Mouse (Mus musculus) midbrain, embryonic 14.5 days (tissue): ENCODE results near the gene Hacl1. TPM values are rescaled to one million over a fixed set of nuclear protein-coding genes. Genes with fewer than 3 reads are reported as not detected.

Source experiments
- ATAC-seq: fragments of 200-750 bp; cut with Nextera tagmentation; 2 replicates; pipeline ENCODE4 v1.8.0; 2017; ENCODE audit warnings: moderate number of reproducible peaks, moderate library complexity; ENCODE audit not compliant: low FRiP score, low TSS enrichment
- DNase-seq: peaks from one replicate; pipeline ENCODE4 v3.0.0-alpha.2; 2015
- H3K27ac ChIP-seq: fragments of 300-500 bp; sonication (generic); replicated peaks from 2 replicates; pipeline ENCODE4 v1.5.1; 2014; ENCODE audit warnings: mild to moderate bottlenecking, low read depth, low read length, moderate library complexity
- H3K27me3 ChIP-seq: fragments of 300-500 bp; sonication (generic); 2 replicates; pipeline ENCODE4 v1.6.1; 2014; ENCODE audit warnings: low read length, control low read depth, mixed read lengths; ENCODE audit not compliant: control insufficient read depth, insufficient read depth
- H3K36me3 ChIP-seq: fragments of 300-500 bp; sonication (generic); 2 replicates; pipeline ENCODE4 v1.6.1; 2014; ENCODE audit warnings: low read length, control low read depth; ENCODE audit not compliant: control insufficient read depth, insufficient read depth
- H3K4me1 ChIP-seq: fragments of 300-500 bp; sonication (generic); 2 replicates; pipeline ENCODE4 v1.6.1; 2014; ENCODE audit warnings: mild to moderate bottlenecking, antibody characterized with exemption, low read length, control low read depth; ENCODE audit not compliant: control insufficient read depth, insufficient read depth
- H3K4me2 ChIP-seq: fragments of 300-500 bp; sonication (generic); 2 replicates; pipeline ENCODE4 v1.6.1; 2014; ENCODE audit warnings: mild to moderate bottlenecking, low read length, moderate library complexity
- H3K4me3 ChIP-seq: fragments of 300-500 bp; sonication (generic); replicated peaks from 2 replicates; pipeline ENCODE4 v1.5.1; 2014; ENCODE audit warnings: low read depth, low read length
- H3K9ac ChIP-seq: fragments of 300-500 bp; sonication (generic); replicated peaks from 2 replicates; pipeline ENCODE4 v1.6.1; 2014; ENCODE audit warnings: mild to moderate bottlenecking, low read length, moderate library complexity
- H3K9me3 ChIP-seq: fragments of 300-500 bp; sonication (generic); 2 replicates; pipeline ENCODE4 v1.6.1; 2016; ENCODE audit warnings: low read length, control low read depth, mixed read lengths; ENCODE audit not compliant: control insufficient read depth
- WGBS: fragments of 180-500 bp; shearing (Covaris S2); extraction: QIAGEN DNeasy Blood & Tissue Kit; methylation state at CpG from one replicate; pipeline ENCODE4 v1.1.7; 2014; 5-methylcytosine and 5-hydroxymethylcytosine counted together
- polyA plus RNA-seq: library from polyadenylated mRNA; unstranded; fragments of >200 nt; fragmentation: Nextera tagmentation; extraction: Ambion mirVana; gene quantifications from 2 replicates; pipeline ENCODE4 v1.2.1, GENCODE M21; 2014

Hacl1 gene
- polyA plus RNA-seq, 1 experiment from 2014 or later = 8.0 TPM

GRCm38 (mm10) chr14:31601908-31602615, 39.0 kb downstream of the Hacl1 start:
- no peak overlapping the region for H3K9ac ChIP-seq
- no peaks in the 10 kb centered on the region for H3K9me3 ChIP-seq
- no peak overlapping the region for H3K4me3 ChIP-seq
- ATAC-seq (no peak), DNase-seq (no peak)
- H3K27me3 ChIP-seq = no peaks in the 10 kb centered on the region
- H3K36me3 ChIP-seq = no peaks in the 10 kb centered on the region
- no peaks in the 10 kb centered on the region for H3K4me1 ChIP-seq
- H3K27ac ChIP-seq = no peak overlapping the region
- WGBS = 88% methylated on average over 14 of the region's 14 CpGs
- no peak overlapping the region for H3K4me2 ChIP-seq

GRCm38 (mm10) chr14:31597446-31597845, 43.6 kb downstream of the Hacl1 start:
- ATAC-seq (no peak), DNase-seq (no peak)
- H3K36me3 ChIP-seq = no peaks in the 10 kb centered on the region
- no peak overlapping the region for H3K4me3 ChIP-seq
- H3K4me2 ChIP-seq = no peak overlapping the region
- no peak overlapping the region for H3K27ac ChIP-seq
- WGBS = 95% methylated on average over 4 of the region's 4 CpGs
- H3K9ac ChIP-seq = no peak overlapping the region
- no peaks in the 10 kb centered on the region for H3K4me1 ChIP-seq
- no peaks in the 10 kb centered on the region for H3K27me3 ChIP-seq
- no peaks in the 10 kb centered on the region for H3K9me3 ChIP-seq

- 84% methylated on average over 7 of the region's 7 CpGs for WGBS
- no peaks in the 10 kb centered on the region for H3K4me1 ChIP-seq
- ATAC-seq = no peak
These were observed 44.7 kb downstream of the Hacl1 start for GRCm38 (mm10) chr14:31596408-31596807.

GRCm38 (mm10) chr14:31594693-31595092, 46.4 kb downstream of the Hacl1 start:
- ATAC-seq = no peak
- H3K27me3 ChIP-seq = no peaks in the 10 kb centered on the region
- no peaks in the 10 kb centered on the region for H3K9me3 ChIP-seq
- DNase-seq = no peak
- WGBS = 78% methylated on average over 3 of the region's 3 CpGs
- H3K36me3 ChIP-seq = no peaks in the 10 kb centered on the region
- H3K4me3 ChIP-seq = no peak overlapping the region
- no peak overlapping the region for H3K27ac ChIP-seq
- no peak overlapping the region for H3K4me2 ChIP-seq
- H3K4me1 ChIP-seq = no peaks in the 10 kb centered on the region
- no peak overlapping the region for H3K9ac ChIP-seq

More at GRCm38 (mm10) chr14:31596408-31596807, 44.7 kb downstream of the Hacl1 start:
- Histone ChIP-seq H3K9ac (no peak overlapping the region), H3K27me3 (no peaks in the 10 kb centered on the region), H3K36me3 (no peaks in the 10 kb centered on the region), H3K9me3 (no peaks in the 10 kb centered on the region), H3K4me2 (no peak overlapping the region), H3K27ac (no peak overlapping the region), H3K4me3 (no peak overlapping the region)
- no peak for DNase-seq

GRCm38 (mm10) chr14:31593036-31593435, 48.0 kb downstream of the Hacl1 start:
- ATAC-seq (no peak), DNase-seq (no peak)
- no peak overlapping the region for H3K4me2 ChIP-seq
- WGBS = 79% methylated on average over 2 of the region's 2 CpGs
- H3K27ac ChIP-seq = no peak overlapping the region
- H3K36me3 ChIP-seq = no peaks in the 10 kb centered on the region
- H3K27me3 ChIP-seq = no peaks in the 10 kb centered on the region
- H3K4me1 ChIP-seq = no peaks in the 10 kb centered on the region
- H3K4me3 ChIP-seq = no peak overlapping the region
- H3K9ac ChIP-seq = no peak overlapping the region
- no peaks in the 10 kb centered on the region for H3K9me3 ChIP-seq

GRCm38 (mm10) chr14:31591243-31591642, 49.8 kb downstream of the Hacl1 start, which contains the start of gene Colq:
Gene Colq (minus strand): TSS chr14:31591343.
- ATAC-seq (no peak), DNase-seq (no peak)
- H3K36me3 ChIP-seq = no peaks in the 10 kb centered on the region
- H3K27ac ChIP-seq = no peak within 1 kb of the TSS
- H3K9me3 ChIP-seq = no peaks in the 10 kb centered on the region
- H3K4me3 ChIP-seq = no peak within 1 kb of the TSS
- H3K27me3 ChIP-seq = no peaks in the 10 kb centered on the region
- WGBS = 89% methylated on average over 3 of the region's 3 CpGs
- no peak within 1 kb of the TSS for H3K9ac ChIP-seq
- no peak within 1 kb of the TSS for H3K4me2 ChIP-seq
- no peaks in the 10 kb centered on the region for H3K4me1 ChIP-seq

- ATAC-seq = no peak
- Histone ChIP-seq H3K27ac (no peak overlapping the region), H3K4me3 (no peak overlapping the region), H3K9me3 (no peaks in the 10 kb centered on the region), H3K9ac (no peak overlapping the region), H3K36me3 (no peaks in the 10 kb centered on the region), H3K27me3 (no peaks in the 10 kb centered on the region), H3K4me1 (no peaks in the 10 kb centered on the region), H3K4me2 (no peak overlapping the region)
- DNase-seq = no peak
- WGBS = 77% methylated on average over 8 of the region's 8 CpGs
These were observed 54.6 kb downstream of the Hacl1 start for GRCm38 (mm10) chr14:31586451-31586850.

- no peak overlapping the region for H3K4me2 ChIP-seq
- 88% methylated on average over 9 of the region's 9 CpGs for WGBS
- no peak overlapping the region for H3K9ac ChIP-seq
- ATAC-seq = no peak
- H3K27me3 ChIP-seq = no peaks in the 10 kb centered on the region
- no peak for DNase-seq
- H3K36me3 ChIP-seq = no peaks in the 10 kb centered on the region
- no peak overlapping the region for H3K27ac ChIP-seq
- no peak overlapping the region for H3K4me3 ChIP-seq
- H3K4me1 ChIP-seq = no peaks in the 10 kb centered on the region
- no peaks in the 10 kb centered on the region for H3K9me3 ChIP-seq
These were observed 58.0 kb downstream of the Hacl1 start for GRCm38 (mm10) chr14:31583082-31583481.

- no peak overlapping the region for H3K4me3 ChIP-seq
- DNase-seq (no peak), ATAC-seq (no peak)
- no peaks in the 10 kb centered on the region for H3K36me3 ChIP-seq
- H3K9me3 ChIP-seq = no peaks in the 10 kb centered on the region
- no peak overlapping the region for H3K4me2 ChIP-seq
- no peak overlapping the region for H3K9ac ChIP-seq
- no peaks in the 10 kb centered on the region for H3K27me3 ChIP-seq
- no peaks in the 10 kb centered on the region for H3K4me1 ChIP-seq
- H3K27ac ChIP-seq = no peak overlapping the region
- WGBS = 69% methylated on average over 9 of the region's 9 CpGs
These were observed 62.9 kb downstream of the Hacl1 start for GRCm38 (mm10) chr14:31577966-31578735.
